Mouse (Mus musculus) forebrain, embryonic 15.5 days (tissue): ENCODE results near the gene Nupr1l. TPM values are rescaled to one million over a fixed set of nuclear protein-coding genes. Genes with fewer than 3 reads are reported as not detected.
"Not testable (repeated sequence)": the region's sequence is repeated elsewhere in the genome, so short reads cannot be mapped to it uniquely, and the experiment has no call there.

Source experiments
- ATAC-seq: fragments of 200-750 bp; cut with Nextera tagmentation; replicated peaks from 2 replicates; pipeline ENCODE4 v1.8.0; 2017; ENCODE audit warnings: mild to moderate bottlenecking, moderate TSS enrichment, moderate library complexity
- H3K27ac ChIP-seq: fragments of 300-500 bp; sonication (generic); replicated peaks from 2 replicates; pipeline ENCODE4 v1.5.1; 2015; ENCODE audit warnings: mild to moderate bottlenecking, inconsistent platforms
- H3K27me3 ChIP-seq: fragments of 300-500 bp; sonication (generic); 2 replicates; pipeline ENCODE4 v1.6.1; 2015; ENCODE audit warnings: inconsistent platforms
- H3K36me3 ChIP-seq: fragments of 300-500 bp; sonication (generic); 2 replicates; pipeline ENCODE4 v1.6.1; 2015; ENCODE audit warnings: mild to moderate bottlenecking, inconsistent platforms
- H3K4me1 ChIP-seq: fragments of 300-500 bp; sonication (generic); 2 replicates; pipeline ENCODE4 v1.6.1; 2015; ENCODE audit warnings: inconsistent platforms
- H3K4me2 ChIP-seq: fragments of 300-500 bp; sonication (generic); replicated peaks from 2 replicates; pipeline ENCODE4 v1.6.1; 2015; ENCODE audit warnings: mild to moderate bottlenecking, inconsistent platforms
- H3K4me3 ChIP-seq: fragments of 300-500 bp; sonication (generic); 2 replicates; pipeline ENCODE4 v1.5.1; 2015; ENCODE audit warnings: mild to moderate bottlenecking, inconsistent platforms
- H3K9ac ChIP-seq: fragments of 300-500 bp; sonication (generic); replicated peaks from 2 replicates; pipeline ENCODE4 v1.6.1; 2015; ENCODE audit warnings: mild to moderate bottlenecking, inconsistent platforms
- H3K9me3 ChIP-seq: fragments of 300-500 bp; sonication (generic); 2 replicates; pipeline ENCODE4 v1.6.1; 2016; ENCODE audit warnings: inconsistent platforms
- WGBS: fragments of 180-500 bp; shearing (Covaris S2); methylation state at CpG from one replicate; pipeline ENCODE4 v1.1.7; 2015; ENCODE audit warnings: mixed read lengths; 5-methylcytosine and 5-hydroxymethylcytosine counted together
- polyA plus RNA-seq: library from polyadenylated mRNA; unstranded; fragments of >200 nt; fragmentation: Nextera tagmentation; extraction: Ambion mirVana; gene quantifications from 2 replicates; pipeline ENCODE4 v1.2.1, GENCODE M21; 2015

The Nupr1l gene
- polyA plus RNA-seq, 1 experiment from 2014 or later: 3.9 TPM

DNA sequence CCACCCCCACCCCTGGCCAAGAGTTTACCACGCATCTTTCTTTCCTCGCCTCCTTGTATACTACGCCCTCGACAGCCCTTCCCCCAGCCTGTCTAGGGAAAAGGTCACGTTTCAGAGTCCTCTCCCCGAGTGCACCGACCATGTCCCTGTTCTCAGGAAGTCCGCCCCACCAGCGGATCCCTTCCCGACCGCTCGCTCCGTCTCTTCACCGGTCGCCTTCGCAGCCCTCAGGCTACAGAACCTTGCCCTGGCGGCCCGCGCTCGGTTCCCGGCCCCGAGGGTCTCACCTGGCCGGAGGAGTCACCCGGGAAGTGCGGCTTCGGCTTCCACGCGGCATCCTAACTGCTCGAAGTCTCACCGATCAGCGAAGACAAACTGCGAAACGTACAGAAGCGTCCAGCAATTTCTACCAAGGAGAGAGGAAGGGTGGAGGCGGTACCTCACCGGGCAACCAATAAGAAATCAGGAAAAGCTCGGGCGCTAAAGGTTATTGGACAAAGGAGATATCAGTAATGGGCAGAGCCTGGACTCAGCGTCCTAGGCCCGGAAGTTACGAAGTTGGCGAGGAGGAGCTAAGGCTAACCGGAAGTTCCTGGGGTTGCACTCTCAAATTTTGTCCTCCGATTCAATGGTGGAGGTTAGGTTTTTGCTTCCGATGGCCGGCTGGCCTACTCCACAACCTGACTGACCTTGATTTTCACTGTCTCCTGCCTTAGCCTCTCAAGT is 21.3 kb upstream of the Nupr1l start, which contains the start of gene Chchd2:
Gene Chchd2 (minus strand): TSS at position 560 of the 726 bp plus-strand sequence.
- H3K4me3 ChIP-seq: peak within 1 kb of the TSS; percentile 58
- WGBS: under 1% methylated on average over 46 of the region's 46 CpGs
- H3K9me3 ChIP-seq: no peaks in the 10 kb centered on the region
- H3K27me3 ChIP-seq: no peaks in the 10 kb centered on the region
- H3K36me3 ChIP-seq: peaks cover 22% of the 10 kb centered on the region
- peak; percentile 99 for ATAC-seq
- peak within 1 kb of the TSS; percentile 81 for H3K9ac ChIP-seq
- peak within 1 kb of the TSS; percentile 91 for H3K27ac ChIP-seq
- peak within 1 kb of the TSS; percentile 89 for H3K4me2 ChIP-seq
- peaks cover 23% of the 10 kb centered on the region for H3K4me1 ChIP-seq

DNA sequence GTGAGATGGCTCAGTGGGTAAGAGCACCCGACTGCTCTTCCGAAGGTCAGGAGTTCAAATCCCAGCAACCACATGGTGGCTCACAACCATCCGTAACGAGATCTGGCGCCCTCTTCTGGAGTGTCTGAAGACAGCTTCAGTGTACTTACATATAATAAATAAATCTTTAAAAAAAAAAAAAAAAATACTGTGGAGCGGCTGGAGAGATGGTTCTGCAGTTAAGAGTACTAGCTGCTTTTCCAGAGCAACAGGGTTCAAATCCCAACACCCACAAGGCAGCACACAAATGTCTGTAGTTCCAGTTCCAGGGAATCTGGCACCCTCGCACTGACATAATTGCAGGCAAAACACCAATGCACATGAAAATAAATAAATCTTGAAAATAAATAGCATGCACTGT is 17.9 kb upstream of the Nupr1l start:
- 87% methylated on average over 6 of the region's 7 CpGs for WGBS
- not testable (repeated sequence) for H3K9me3 ChIP-seq, ATAC-seq, H3K36me3 ChIP-seq, H3K4me3 ChIP-seq, H3K27me3 ChIP-seq, H3K27ac ChIP-seq, H3K9ac ChIP-seq, H3K4me2 ChIP-seq
- peaks cover 15% of the 10 kb centered on the region for H3K4me1 ChIP-seq

DNA sequence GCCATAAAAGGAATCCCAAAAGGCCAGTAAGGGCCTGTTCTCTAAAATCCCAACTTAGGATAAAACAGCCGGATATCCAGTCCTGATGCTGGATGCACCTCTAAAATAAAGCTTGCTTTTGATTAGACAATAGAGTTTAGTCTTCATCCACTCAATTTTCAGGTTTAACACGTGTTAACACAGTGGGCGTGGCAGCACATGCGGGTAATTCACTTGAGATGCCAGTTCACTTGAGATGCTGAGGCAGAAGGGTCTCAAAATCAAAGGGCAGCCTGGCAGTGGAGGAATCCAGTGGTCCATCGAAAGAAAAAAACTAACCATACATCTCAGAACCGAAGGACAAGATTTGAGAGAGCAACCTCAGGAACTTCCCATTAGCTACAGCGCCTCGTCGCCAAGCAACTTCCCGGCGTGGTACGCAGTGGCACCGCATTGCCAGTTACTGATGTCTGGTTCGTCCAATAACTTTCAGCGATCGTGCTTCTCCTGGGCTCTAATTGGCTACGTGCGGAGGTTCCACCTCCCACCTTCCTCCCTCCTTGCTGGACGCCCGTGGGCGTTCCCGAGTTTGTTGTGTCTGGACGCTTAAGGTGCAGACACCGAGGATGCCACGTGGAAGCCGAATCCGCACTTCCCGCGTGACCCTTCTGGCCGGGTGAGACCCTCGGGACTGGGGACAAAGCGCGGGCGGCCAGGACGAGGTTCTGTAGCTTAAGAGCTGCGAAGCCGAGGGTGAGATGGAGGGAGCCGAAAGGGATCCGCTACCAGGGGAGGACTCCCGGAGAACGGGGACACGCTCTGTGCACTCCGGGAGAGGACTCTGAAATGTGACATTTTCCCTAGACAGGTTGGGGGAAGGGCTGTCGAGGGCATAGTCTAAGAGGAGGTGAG is 12.9 kb upstream of the Nupr1l start, which contains the start of gene Zbed5:
Gene Zbed5 (plus strand): TSS at position 526 of the 891 bp plus-strand sequence.
- Histone ChIP-seq H3K27ac (0 out of 2 replicates have a peak within 1 kb of the TSS, but pooled peaks have one; percentile 23), H3K36me3 (no peaks in the 10 kb centered on the region), H3K4me2 (peak within 1 kb of the TSS; percentile 83), H3K4me1 (peaks cover 15% of the 10 kb centered on the region), H3K9ac (peak within 1 kb of the TSS; percentile 75), H3K9me3 (no peaks in the 10 kb centered on the region; the same call in 1 of the 2 replicates), H3K4me3 (peak within 1 kb of the TSS; percentile 90), H3K27me3 (0 out of 2 replicates have a peak, but pooled peaks cover 3% of the 10 kb centered on the region)
- peak; percentile 100 for ATAC-seq
- 2% methylated on average over 44 of the region's 44 CpGs for WGBS

DNA sequence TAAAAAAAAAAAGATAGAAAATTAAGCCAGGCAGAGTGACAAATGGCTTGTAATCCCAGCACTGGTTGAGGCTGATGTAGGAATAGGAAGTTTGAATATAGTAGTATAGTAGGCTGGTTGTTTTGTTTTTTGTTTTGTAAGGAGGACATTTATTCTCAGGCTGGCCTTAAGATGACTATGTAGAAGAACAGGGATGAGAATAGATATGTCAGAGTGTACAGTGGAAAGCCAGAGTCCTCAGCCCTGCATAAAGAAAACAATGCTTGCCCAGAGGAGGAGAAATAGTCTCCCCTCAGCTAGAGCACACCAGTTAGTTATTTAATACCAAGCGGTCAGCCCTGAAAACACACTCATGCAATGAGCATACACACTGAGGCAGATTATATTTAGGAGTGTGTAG is 9.9 kb upstream of the Nupr1l start, which contains the start of gene Phkg1:
Gene Phkg1 (minus strand): TSS at position 101 of the 400 bp plus-strand sequence.
- H3K36me3 ChIP-seq: peaks cover 19% of the 10 kb centered on the region; the same call in 1 of the 2 replicates
- no peak within 1 kb of the TSS for H3K4me3 ChIP-seq
- no peak within 1 kb of the TSS for H3K4me2 ChIP-seq
- no peak within 1 kb of the TSS for H3K27ac ChIP-seq
- no peak for ATAC-seq
- H3K9ac ChIP-seq: no peak within 1 kb of the TSS
- WGBS: 96% methylated on average over 1 of the region's 1 CpGs
- no peaks in the 10 kb centered on the region; the same call in 1 of the 2 replicates for H3K9me3 ChIP-seq
- H3K27me3 ChIP-seq: no peaks in the 10 kb centered on the region
- H3K4me1 ChIP-seq: peaks cover 15% of the 10 kb centered on the region

DNA sequence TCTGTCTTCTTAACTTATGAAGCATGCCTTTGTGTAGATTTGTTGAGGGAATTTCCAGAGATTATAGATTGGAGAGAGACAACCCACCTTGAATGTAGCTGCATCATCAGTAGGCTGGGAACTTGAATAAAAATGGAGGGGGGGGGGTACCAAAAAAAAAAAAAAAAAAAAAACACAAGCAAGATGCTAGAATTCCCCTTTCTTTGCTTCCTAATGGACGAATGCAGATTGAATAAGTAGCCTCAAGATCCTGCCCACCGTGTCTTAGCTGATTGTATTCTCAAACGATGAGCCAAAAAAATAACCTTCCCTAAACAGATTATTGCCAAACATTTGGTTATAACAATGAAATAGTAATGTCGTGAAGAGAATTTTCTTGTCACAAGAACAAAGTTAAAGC is 565 bp upstream of the Nupr1l start:
- no peaks in the 10 kb centered on the region for H3K27me3 ChIP-seq
- H3K27ac ChIP-seq: peak overlapping the region; percentile 89
- peak overlapping the region; percentile 80 for H3K9ac ChIP-seq
- peak overlapping the region; percentile 67 for H3K4me3 ChIP-seq
- H3K36me3 ChIP-seq: peaks cover 8% of the 10 kb centered on the region; the same call in 1 of the 2 replicates
- no peaks in the 10 kb centered on the region for H3K9me3 ChIP-seq
- 19% methylated on average over 4 of the region's 4 CpGs for WGBS
- ATAC-seq: no peak
- peak overlapping the region; percentile 78 for H3K4me2 ChIP-seq
- peaks cover 8% of the 10 kb centered on the region for H3K4me1 ChIP-seq

DNA sequence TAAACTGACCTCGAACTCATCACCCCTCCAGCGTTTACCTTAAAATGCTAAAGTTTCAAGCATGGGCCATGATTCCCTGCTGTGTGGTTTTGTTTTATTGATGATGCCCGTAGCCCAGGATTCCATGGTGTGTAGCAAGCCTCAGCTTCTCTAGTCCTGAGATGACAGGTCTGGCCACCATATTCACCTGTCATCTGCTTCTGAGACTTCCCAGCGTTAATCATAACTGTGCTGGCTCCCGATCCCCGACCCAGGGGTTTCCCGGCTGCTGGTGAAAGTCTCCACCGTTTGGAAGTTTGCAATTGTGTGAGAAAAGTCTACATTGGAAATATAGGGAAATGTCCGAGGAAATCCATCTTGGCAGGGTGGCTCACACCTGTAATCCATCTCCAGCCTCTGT is 807 bp downstream of the Nupr1l start:
- Histone ChIP-seq H3K27me3 (no peaks in the 10 kb centered on the region), H3K9me3 (no peaks in the 10 kb centered on the region), H3K4me1 (peaks cover 8% of the 10 kb centered on the region), H3K9ac (peak overlapping the region; percentile 80), H3K27ac (peak overlapping the region; percentile 89; the same call in 1 of the 2 replicates), H3K4me3 (peak overlapping the region; percentile 67), H3K36me3 (no peaks in the 10 kb centered on the region), H3K4me2 (peak overlapping the region; percentile 78)
- 73% methylated on average over 9 of the region's 9 CpGs for WGBS
- no peak for ATAC-seq

DNA sequence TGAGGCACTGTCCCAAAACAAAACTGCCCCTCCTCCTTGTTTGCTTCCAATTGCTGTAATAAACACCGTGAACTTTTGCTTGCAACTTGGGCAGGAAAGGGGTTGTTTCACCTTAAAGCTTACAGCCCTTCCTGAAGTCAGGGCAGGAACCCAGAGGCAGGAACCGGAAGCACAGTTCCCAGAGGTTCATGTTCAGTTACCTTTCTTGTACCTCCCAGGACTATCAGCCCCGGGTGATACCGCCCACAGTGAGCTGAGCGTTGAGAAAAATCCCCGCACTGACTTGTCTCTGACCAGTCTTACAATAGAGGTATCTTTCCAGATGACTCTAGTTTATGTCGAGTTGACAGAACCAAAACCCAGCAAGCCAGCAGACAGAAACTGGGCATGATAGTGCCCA is 1.3 kb downstream of the Nupr1l start:
- Histone ChIP-seq H3K27me3 (no peaks in the 10 kb centered on the region), H3K4me3 (peak overlapping the region; percentile 67; the same call in 1 of the 2 replicates), H3K4me1 (peaks cover 8% of the 10 kb centered on the region), H3K9me3 (no peaks in the 10 kb centered on the region), H3K36me3 (no peaks in the 10 kb centered on the region), H3K9ac (no peak overlapping the region), H3K27ac (no peak overlapping the region), H3K4me2 (no peak overlapping the region)
- WGBS: 88% methylated on average over 7 of the region's 7 CpGs
- ATAC-seq: no peak

DNA sequence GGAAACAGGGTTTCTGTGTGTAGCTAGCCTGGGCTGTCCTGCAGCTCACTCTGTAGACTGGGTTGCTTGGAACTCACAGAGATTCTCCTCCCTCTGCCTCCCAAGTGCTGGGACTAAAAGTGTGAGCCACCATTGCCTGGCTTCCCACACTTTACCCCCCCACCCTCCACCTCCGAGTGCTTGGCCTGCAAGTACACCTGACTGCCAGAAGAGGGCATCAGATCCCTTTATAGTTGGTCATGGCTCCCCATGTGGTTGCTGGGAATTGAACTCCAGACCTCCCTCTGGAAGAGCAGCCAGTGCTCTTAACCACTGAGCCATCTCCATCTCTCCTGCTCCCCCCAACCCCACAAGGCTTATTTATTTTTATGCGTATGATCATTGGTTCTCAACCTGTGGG is 5.7 kb downstream of the Nupr1l start:
- Histone ChIP-seq H3K36me3 (no peaks in the 10 kb centered on the region), H3K4me1 (peaks cover 4% of the 10 kb centered on the region), H3K9me3 (no peaks in the 10 kb centered on the region), H3K4me2 (no peak overlapping the region), H3K27ac (no peak overlapping the region), H3K27me3 (no peaks in the 10 kb centered on the region), H3K9ac (no peak overlapping the region), H3K4me3 (no peak overlapping the region)
- WGBS: 32% methylated on average over 2 of the region's 2 CpGs
- no peak for ATAC-seq

DNA sequence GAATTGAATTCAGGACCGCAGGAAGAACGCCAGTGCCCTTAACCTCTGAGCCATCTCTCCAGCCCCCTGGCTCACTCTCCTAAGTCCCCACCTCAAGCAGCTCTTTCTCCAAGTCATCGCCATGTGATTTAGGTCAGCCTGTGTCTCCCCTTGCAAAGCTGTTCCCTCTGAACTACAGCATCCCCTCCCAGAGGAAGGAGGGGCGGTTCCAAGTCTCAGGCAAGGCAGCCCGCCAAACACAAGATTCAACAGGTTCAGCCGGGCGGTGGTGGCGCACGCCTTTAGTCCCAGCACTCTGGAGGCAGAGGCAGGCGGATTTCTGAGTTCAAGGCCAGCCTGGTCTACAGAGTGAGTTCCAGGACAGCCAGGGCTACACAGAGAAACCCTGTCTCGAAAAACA is 7.2 kb downstream of the Nupr1l start:
- H3K9ac ChIP-seq, H3K4me2 ChIP-seq, H3K36me3 ChIP-seq, H3K4me3 ChIP-seq, ATAC-seq, H3K4me1 ChIP-seq, H3K27ac ChIP-seq, H3K27me3 ChIP-seq, H3K9me3 ChIP-seq: not testable (repeated sequence)
- 94% methylated on average over 11 of the region's 11 CpGs for WGBS

DNA sequence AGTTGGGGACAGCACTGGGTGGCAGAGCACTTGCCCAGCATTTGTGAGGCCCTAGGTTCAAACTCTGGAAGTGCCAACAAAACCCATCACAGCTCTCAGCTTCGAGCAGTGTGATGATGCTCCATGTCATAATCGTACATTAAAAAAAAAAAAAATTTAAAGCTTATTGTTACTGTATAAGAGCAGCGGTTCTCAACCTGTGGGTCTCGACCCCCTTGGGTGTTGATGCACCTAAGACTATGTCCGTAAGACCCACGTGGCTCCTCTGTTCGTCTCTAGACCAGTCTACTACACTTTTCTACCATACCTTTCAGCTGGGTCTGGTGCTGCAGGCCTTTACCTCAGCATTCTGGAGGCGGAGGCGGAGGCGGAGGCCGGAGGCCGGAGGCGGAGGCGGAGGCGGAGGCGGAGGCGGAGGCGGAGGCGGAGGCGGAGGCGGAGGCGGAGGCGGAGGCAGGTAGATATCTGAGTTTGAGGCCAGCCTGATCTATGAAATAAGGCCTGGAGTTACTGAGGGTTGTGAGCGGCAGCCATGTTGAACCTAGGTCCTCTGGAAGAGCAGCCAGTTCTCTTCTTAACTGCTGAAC is 9.8 kb downstream of the Nupr1l start:
- Histone ChIP-seq H3K27ac (no peak overlapping the region), H3K4me1 (no peaks in the 10 kb centered on the region), H3K4me2 (no peak overlapping the region), H3K36me3 (no peaks in the 10 kb centered on the region), H3K9ac (no peak overlapping the region), H3K4me3 (no peak overlapping the region), H3K9me3 (no peaks in the 10 kb centered on the region), H3K27me3 (no peaks in the 10 kb centered on the region)
- no peak for ATAC-seq
- WGBS: 92% methylated on average over 24 of the region's 24 CpGs

DNA sequence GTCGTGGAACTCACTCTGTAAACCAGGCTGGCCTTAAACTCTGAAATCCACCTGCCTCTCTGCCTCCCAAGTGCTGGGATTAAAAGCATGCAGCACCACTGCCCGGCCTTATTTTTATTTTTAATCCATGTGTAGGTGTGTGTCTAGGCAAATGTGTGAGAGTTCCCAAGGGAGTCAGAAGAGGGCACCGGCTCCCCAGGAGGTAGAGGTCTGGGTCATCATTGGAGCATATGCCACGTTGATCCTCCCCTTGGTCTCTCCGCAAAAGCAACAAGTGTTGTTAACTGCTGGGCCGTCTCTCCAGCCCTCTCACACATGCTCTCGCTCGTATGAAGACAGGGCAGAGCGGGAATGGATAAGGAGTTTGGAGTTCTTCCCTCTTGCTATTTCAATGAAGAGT is 10.4 kb downstream of the Nupr1l start:
- ATAC-seq: no peak
- H3K4me1 ChIP-seq: no peaks in the 10 kb centered on the region
- H3K9me3 ChIP-seq: no peaks in the 10 kb centered on the region
- H3K27me3 ChIP-seq: no peaks in the 10 kb centered on the region
- H3K4me3 ChIP-seq: no peak overlapping the region
- H3K9ac ChIP-seq: no peak overlapping the region
- H3K27ac ChIP-seq: no peak overlapping the region
- WGBS: 87% methylated on average over 9 of the region's 9 CpGs
- no peaks in the 10 kb centered on the region for H3K36me3 ChIP-seq
- H3K4me2 ChIP-seq: no peak overlapping the region

DNA sequence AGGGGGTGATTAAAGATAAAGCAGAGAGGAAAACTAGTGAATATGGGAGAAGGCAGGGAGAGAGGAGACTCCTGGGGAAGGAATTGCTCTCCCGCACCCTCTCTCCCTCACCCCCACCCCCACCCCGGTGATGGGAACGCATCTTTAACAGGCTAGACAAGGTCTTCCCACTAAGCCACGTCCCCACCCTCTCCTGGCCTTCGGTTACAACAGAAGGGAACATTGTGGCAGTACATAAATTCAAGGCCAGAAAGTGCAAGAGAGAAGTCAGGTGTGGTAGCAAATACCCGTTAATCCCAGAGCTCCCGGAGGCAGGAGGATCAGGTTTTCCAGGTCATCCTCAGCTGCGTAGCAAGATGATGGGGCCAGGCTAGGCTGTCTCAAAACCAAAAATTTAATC is 11.0 kb downstream of the Nupr1l start:
- no peak for ATAC-seq
- WGBS: 75% methylated on average over 8 of the region's 8 CpGs

More for the DNA sequence above, 11.0 kb downstream of the Nupr1l start:
- no peaks in the 10 kb centered on the region for H3K4me1 ChIP-seq
- no peak overlapping the region for H3K9ac ChIP-seq
- no peaks in the 10 kb centered on the region for H3K9me3 ChIP-seq
- H3K27ac ChIP-seq: no peak overlapping the region
- H3K36me3 ChIP-seq: no peaks in the 10 kb centered on the region
- H3K4me3 ChIP-seq: no peak overlapping the region
- no peaks in the 10 kb centered on the region for H3K27me3 ChIP-seq
- H3K4me2 ChIP-seq: no peak overlapping the region
